Mouse (Mus musculus) natural killer cell, adult 2 months (primary cell): ENCODE measurements around the gene Gan.

ENCODE experiments used
- DNase-seq, 2 experiments: peaks; one replicate each; pipeline ENCODE4 v3.0.0; 2022; ENCODE audit warnings: low spot score in 2 of 2

The Gan gene

GRCm38 (mm10) chr8:117156866-117157768 lies 818 bp upstream of the Gan start:
- DNase-seq: peak; percentile 4 to 7

DNA sequence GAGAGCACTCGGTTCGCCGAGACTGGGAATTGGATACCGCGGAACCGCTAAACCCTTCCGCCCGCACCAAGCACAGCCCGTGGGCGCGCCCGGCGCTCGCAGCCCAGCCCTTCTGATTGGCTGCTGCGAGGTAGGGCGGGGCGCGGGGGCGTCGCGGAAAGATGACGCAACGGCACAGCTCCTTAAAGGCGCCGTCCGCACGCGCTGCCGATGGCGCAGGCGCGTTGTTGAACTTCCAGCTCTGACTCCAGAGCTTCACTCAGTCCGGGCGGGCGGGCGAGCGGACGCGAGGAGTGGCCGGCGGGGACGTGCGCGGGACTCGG lies 205 bp upstream of the Gan start:
- peak; percentile 92 to 95 for DNase-seq

GRCm38 (mm10) chr8:117159031-117159430 lies 1.1 kb downstream of the Gan start:
- DNase-seq: no peak

- DNase-seq: no peak
Observed at GRCm38 (mm10) chr8:117164912-117165311, 7.0 kb downstream of the Gan start.

DNA sequence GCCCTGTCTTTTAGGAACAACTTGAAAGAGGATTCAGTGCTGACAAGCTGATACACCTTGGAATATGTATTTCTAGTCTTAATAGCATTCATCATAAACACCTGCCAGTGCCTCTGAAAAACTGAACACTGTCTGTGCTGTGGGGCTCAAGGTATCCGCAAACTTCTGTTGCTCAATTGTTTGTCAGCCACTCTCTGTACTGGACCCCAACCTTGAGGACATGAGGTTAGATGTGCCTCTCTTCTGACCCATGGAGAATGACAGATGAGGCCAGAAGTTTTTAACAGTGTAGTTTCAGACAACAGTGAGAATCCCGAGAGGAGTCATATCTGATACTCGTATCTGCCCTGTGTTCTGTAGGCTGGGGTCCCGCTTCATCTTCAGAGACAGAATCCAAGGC lies 7.6 kb downstream of the Gan start:
- DNase-seq: no peak

- no peak for DNase-seq
Observed at GRCm38 (mm10) chr8:117166515-117166914, 8.6 kb downstream of the Gan start.

DNA sequence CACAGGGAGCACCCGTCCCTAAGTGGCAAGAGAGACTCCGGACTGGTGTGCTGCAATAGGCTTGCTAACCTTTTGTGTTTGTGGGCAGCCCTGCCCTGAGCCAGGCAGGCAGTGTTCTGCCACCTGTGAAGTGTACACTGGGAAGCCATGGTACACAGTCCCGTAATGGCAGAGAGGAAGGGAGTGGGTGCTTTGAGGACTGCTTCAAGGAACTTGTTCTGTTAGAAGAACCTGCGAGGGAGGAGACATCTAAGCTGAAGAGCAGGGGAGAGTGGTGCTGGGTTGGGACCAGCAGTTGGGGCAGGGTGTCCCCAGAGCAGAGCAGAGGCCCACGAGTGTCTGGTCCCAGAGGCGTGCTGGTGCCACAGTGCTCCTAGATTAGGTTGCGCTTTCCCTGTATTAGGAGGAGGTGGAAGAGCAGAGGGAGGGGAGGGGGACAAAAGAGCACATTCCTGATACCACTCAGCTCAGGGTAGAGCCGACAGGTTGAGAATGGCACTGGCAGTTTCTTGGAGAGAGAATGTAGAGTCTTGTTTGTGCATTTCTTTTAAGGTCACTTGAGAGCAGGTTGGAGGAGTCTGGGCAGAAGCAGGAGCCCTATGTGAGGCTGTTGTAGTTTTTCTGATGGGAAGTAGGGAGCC lies 9.4 kb downstream of the Gan start:
- no peak for DNase-seq

GRCm38 (mm10) chr8:117168378-117168777 lies 10.4 kb downstream of the Gan start:
- DNase-seq: no peak

- no peak for DNase-seq
Observed at GRCm38 (mm10) chr8:117171826-117172225, 13.9 kb downstream of the Gan start.

DNA sequence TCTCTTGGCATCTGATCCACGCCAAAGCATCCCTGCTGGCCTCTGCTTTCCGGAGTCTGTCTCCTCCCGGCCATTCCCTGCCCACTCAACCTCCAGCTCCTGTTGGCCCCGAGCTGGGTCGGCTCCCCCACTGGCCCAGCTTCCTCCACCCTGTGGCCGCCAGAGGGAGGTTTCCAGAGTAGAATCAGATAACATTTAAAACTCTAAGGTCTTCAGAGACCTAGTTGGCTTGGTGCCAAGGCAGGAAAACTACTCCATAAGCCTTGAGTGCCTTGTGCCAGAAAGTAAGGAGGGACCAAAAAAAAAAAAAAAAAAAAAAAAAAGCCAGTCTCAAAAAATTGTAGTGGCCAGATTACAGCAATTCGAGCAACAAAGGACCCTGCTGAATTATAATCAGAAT lies 15.0 kb downstream of the Gan start:
- no peak for DNase-seq

DNA sequence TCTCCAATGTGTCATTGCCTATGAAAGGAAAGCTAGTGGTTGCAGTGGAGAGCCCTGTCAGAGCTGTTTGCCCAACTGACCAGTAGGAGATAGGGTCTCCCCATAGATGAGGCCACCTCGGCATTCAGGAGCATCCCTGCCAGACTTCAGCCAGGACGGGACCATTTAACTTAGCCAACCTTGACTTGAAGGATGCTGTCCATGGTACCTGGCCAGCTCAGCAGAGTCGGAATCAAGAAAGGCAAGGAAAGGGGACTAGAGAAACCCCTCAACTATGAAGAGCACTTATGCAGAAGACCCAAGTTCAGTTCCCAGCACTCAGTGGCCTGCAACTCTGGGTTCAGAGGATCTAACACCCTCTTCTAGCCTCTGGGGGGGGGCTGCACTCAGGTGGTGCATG lies 15.8 kb downstream of the Gan start:
- DNase-seq: no peak

DNA sequence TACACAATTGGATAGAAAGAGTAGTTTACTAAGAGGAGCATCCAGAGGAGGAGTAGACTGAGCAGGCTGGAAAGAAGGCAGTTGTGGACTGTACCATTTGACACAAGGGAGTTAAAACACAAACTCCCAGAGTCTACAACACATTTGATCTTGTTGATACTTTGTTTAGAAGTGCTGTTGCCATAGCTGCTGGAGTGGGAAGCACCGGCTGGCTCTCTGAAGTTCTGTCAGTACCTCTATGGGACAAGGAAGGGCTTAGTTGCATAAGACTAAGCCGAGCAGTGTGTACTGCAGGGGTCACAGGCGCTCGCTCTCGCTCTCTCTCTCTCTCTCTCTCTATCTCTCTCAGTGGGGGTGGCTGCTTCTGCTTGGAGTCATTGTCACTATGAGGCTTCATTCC lies 16.6 kb downstream of the Gan start:
- DNase-seq: no peak

DNA sequence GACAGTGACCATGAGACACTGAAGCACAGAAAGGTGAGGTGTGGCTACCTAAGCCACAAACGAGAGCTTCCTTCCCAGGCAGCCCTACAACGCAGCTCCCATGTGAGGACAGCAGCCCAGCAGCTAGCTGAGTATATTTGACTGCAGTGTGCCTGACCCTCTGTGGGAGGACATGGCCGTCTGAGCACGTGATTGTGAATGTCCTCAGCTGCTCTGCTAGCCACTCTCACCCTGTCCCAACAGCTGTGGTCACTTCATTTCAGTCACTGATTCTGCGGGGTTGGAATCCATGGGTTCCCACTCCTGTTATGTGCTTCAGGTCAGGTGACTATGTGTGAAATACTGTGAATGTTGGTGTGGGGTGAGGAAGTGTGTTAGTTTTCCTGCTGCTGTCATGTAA lies 18.4 kb downstream of the Gan start:
- no peak for DNase-seq

DNA sequence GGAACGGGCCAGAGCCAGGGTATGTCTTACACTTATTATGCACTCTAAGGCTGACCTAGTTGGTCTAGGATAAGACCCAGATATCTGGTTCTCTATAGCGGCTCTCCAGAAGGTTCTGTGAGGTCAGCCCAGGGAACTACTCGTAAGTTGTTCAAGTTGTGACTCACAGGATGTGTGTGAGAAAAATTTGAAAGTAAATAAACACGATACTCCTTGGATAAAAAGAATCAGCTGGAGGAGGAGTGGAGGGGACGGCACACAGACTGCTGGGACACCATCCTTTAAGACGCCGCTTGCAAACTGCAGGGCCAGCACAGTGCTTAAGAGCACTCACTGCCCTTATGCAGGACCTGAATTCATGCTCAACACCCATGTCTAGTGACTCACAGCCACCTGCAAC lies 19.3 kb downstream of the Gan start:
- DNase-seq: no peak

GRCm38 (mm10) chr8:117178039-117178438 lies 20.1 kb downstream of the Gan start:
- no peak for DNase-seq

DNA sequence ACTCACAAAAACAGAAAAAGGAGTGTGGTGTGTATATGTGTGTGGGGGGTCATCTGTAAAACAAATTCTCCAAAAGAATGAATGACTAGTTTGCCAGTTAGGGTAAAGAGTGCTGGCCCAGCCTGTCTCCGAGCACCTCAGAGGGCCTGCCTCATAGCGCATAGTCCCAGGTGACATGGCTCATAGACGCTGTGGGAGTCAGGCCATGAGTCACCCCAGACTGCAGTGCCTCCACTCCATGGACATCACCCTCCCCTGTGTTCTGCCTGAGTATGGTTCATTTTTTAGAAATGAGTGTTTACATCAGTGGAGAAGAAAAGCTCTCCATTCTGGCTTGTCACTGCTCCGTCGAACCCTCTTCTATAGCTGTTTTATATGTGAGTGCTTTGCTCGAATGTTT lies 20.7 kb downstream of the Gan start:
- no peak for DNase-seq

DNA sequence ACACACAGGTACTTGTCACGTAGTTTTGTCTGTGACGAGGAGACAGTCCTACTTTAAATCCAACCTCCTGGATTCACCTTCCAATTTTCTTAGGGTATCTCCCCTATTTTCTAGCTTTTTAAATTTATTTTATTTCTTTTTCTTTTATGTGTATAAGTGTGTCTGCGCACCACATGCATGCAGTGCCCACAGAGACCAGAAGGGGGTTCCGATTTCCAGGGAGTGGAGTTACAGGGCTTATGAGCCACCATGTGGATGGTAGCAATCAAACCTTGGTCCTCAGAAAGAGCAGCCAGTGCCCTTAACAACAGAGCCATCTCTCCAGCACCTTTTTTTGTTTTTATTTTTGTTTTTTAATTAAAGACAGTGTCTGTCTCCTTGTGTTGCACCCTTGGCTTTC lies 24.8 kb downstream of the Gan start:
- DNase-seq: no peak

GRCm38 (mm10) chr8:117183664-117184377 lies 25.9 kb downstream of the Gan start:
- peak in 1 of 2 experiments; percentile 1 for DNase-seq

GRCm38 (mm10) chr8:117194355-117194754 lies 36.4 kb downstream of the Gan start:
- DNase-seq: no peak

DNA sequence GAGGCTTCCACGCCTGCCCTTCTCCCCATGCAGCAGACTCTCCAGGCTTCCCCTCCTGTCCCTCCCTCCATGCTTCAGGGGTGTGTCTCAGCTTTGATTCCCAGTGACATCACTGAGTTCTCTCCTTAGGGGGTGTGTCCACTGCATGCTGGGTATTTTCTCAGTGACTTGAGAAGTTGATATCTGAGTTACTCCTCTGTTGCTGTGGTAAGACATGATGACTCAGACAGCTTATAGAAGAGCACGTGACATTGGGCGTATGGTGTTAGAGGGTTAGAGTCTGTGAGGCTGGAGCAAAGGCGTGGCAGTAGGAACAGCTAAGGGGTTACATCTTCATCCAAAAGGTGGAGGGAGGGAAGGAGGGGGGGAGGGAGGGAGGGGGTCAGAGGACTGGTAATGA lies 38.7 kb downstream of the Gan start:
- no peak for DNase-seq

GRCm38 (mm10) chr8:117197551-117197950 lies 39.6 kb downstream of the Gan start:
- DNase-seq: no peak

DNA sequence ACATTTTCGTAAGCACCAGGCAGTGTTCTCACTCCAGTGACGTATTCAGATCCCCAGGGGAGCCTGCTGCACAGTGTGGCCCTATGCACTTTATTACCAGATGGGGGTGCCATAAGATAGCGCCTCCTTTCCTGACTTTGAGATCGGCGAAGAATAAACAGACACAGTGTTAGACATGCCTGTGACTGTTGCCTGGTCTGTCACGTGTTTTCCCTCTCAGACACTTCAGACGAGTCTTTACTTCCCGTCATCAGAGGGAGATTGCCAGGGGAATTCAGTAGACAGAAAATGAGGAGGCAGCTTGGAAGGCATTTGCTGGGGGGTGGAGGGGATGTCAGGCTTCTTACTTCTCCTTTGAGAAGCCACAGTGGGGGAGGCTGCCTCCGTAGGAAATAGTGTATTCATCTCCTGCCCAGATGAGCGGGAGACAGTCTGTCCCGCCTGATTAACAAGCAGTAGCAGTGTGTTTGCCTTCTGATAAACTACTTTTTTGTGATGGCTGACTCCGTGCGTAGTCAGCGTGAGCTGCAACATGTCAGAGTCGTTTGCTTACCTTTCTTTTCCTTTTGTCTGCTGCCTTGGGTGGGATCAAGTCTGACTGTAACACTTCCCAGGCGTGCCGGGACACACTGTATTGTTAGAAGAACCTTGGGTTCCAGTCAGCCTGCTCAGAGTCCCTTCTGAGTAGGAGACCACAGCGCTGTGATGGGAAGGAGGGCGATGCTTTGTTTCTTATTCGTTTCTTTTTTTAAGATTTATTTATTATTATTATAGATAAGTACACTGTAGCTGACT lies 40.4 kb downstream of the Gan start:
- DNase-seq: peak; percentile 60 to 89
